Mouse (Mus musculus) kidney, adult 11 months (tissue): ENCODE data around the gene Emilin3.
A peak's percentile ranks its signal among the peaks of the same experiment; 100 is the strongest.
"Not testable (repeated sequence)": the region's sequence is repeated elsewhere in the genome, so short reads cannot be mapped to it uniquely, and the experiment has no call there.

Experiments used
- DNase-seq: peaks from one replicate; pipeline ENCODE4 v3.0.0; 2022

Gene Emilin3

GRCm38 (mm10) chr2:160912231-160912671 lies at the start of gene Emilin3:
TSS of gene Emilin3 (minus strand) at chr2:160912328.
- DNase-seq: no peak

GRCm38 (mm10) chr2:160960956-160961646 lies 49.0 kb upstream of the Emilin3 start:
- DNase-seq: peak; percentile 61

GRCm38 (mm10) chr2:160959901-160960300 lies 47.8 kb upstream of the Emilin3 start:
- DNase-seq: no peak

GRCm38 (mm10) chr2:160958737-160959136 lies 46.6 kb upstream of the Emilin3 start:
- DNase-seq: peak; percentile 19

GRCm38 (mm10) chr2:160957801-160958200 lies 45.7 kb upstream of the Emilin3 start:
- DNase-seq: not testable (repeated sequence)

GRCm38 (mm10) chr2:160957307-160957706 lies 45.2 kb upstream of the Emilin3 start:
- not testable (repeated sequence) for DNase-seq

- DNase-seq: no peak
Observed at GRCm38 (mm10) chr2:160955331-160955730, 43.2 kb upstream of the Emilin3 start.

GRCm38 (mm10) chr2:160954541-160954940 lies 42.4 kb upstream of the Emilin3 start:
- no peak for DNase-seq

- no peak for DNase-seq
Observed at GRCm38 (mm10) chr2:160953131-160953873, 41.2 kb upstream of the Emilin3 start.

- DNase-seq: no peak
Observed at GRCm38 (mm10) chr2:160951595-160951994, 39.5 kb upstream of the Emilin3 start.

- DNase-seq: no peak
Observed at GRCm38 (mm10) chr2:160942443-160942842, 30.3 kb upstream of the Emilin3 start.

GRCm38 (mm10) chr2:160940930-160941709 lies 29.0 kb upstream of the Emilin3 start:
- no peak for DNase-seq

- DNase-seq: no peak
Observed at GRCm38 (mm10) chr2:160934451-160934850, 22.3 kb upstream of the Emilin3 start.

GRCm38 (mm10) chr2:160933890-160934289 lies 21.8 kb upstream of the Emilin3 start:
- no peak for DNase-seq

- DNase-seq: no peak
Observed at GRCm38 (mm10) chr2:160932981-160933380, 20.9 kb upstream of the Emilin3 start.

GRCm38 (mm10) chr2:160932325-160932724 lies 20.2 kb upstream of the Emilin3 start:
- no peak for DNase-seq

- DNase-seq: no peak
Observed at GRCm38 (mm10) chr2:160931378-160931777, 19.2 kb upstream of the Emilin3 start.

- no peak for DNase-seq
Observed at GRCm38 (mm10) chr2:160925203-160925602, 13.1 kb upstream of the Emilin3 start.

- DNase-seq: no peak
Observed at GRCm38 (mm10) chr2:160921285-160921684, 9.2 kb upstream of the Emilin3 start.

GRCm38 (mm10) chr2:160918930-160919215 lies 6.7 kb upstream of the Emilin3 start:
- DNase-seq: no peak

GRCm38 (mm10) chr2:160918154-160918929 lies 6.2 kb upstream of the Emilin3 start:
- no peak for DNase-seq

- no peak for DNase-seq
Observed at GRCm38 (mm10) chr2:160917313-160917712, 5.2 kb upstream of the Emilin3 start.

- no peak for DNase-seq
Observed at GRCm38 (mm10) chr2:160916714-160917113, 4.6 kb upstream of the Emilin3 start.
